Mouse (Mus musculus) lung, adult 2 months (tissue): ENCODE measurements at regions not wholly inside any gene's neighbourhood (a gene's known extent, or its start where the extent isn't known, plus 50 kb on each side); places are given as distances from the start of the nearest gene placed in this dataset.

Experiments used
- CTCF ChIP-seq: fragments of 200-500 bp; IDR thresholded peaks from 2 replicates; pipeline ENCODE4 v1.5.1; 2011; ENCODE audit warnings: mild to moderate bottlenecking, low read length, control low read depth; ENCODE audit not compliant: insufficient read depth
- POLR2A ChIP-seq: fragments of 200-500 bp; IDR thresholded peaks from 2 replicates; pipeline ENCODE4 v1.6.1; 2011; ENCODE audit warnings: low read depth, mild to moderate bottlenecking, control low read depth, low read length, borderline replicate concordance; ENCODE audit errors: extremely low read depth

GRCm38 (mm10) chr13:101918185-101918584 is 150.2 kb upstream of the Pik3r1 start:
- TF ChIP-seq CTCF = no peak
- TF ChIP-seq POLR2A = no peak
